Mouse (Mus musculus): ENCODE measurements around the gene Gm21812. TPM values are rescaled to one million over a fixed set of nuclear protein-coding genes. Genes with fewer than 3 reads are reported as not detected.
"Not testable (repeated sequence)": the region's sequence is repeated elsewhere in the genome, so short reads cannot be mapped to it uniquely, and the experiment has no call there.

Gm21812 gene
- polyA plus RNA-seq (2015; fragmentation: Nextera tagmentation; extraction: Ambion mirVana) = not detected in 2 replicates

DNA sequence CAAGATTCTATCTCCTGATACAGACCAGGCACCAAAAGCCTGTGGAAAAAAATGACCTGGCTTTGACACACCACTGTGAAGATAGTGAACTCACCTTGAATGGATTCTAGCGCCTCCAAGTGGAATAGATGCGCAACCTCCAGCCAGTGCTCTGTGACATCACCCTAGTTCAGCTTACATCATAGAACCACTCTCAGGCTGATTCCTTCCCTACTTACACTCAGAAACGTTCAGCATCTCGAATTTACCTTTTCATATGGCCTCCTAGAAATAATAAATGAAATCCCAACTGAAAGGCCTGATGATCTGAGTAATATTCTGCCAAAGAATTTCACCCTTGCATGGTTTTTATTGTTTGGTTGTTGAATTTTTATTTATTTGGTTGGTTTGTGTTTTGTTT lies at the start of gene Gm21812:
Gene Gm21812, minus strand, starts transcription at position 101 of the 400 bp plus-strand sequence.
- not testable (repeated sequence) for H3K36me3 ChIP-seq; H3K27ac ChIP-seq (replicated peaks); H3K9me3 ChIP-seq; ATAC-seq (ENCODE audit: extremely low read depth, insufficient number of reproducible peaks, low FRiP score, low TSS enrichment); H3K4me1 ChIP-seq; H3K4me2 ChIP-seq; H3K4me3 ChIP-seq; H3K27me3 ChIP-seq (replicated peaks); H3K9ac ChIP-seq
- no CpG with 5 or more reads among the region's 4 CpGs for WGBS

Other genes with a start within 250 kb of the Gm21812 start
- gene Gm21292, start 213.3 kb downstream of the Gm21812 start, polyA plus RNA-seq (2015; fragmentation: Nextera tagmentation; extraction: Ambion mirVana) = not detected in 2 replicates
- gene Gm21721, start 145.0 kb downstream of the Gm21812 start, polyA plus RNA-seq (2015; fragmentation: Nextera tagmentation; extraction: Ambion mirVana) = not detected in 2 replicates
- not detected in 2 replicates for gene Gm21874, start 69.0 kb upstream of the Gm21812 start, polyA plus RNA-seq (2015; fragmentation: Nextera tagmentation; extraction: Ambion mirVana)